Mouse (Mus musculus): ENCODE measurements at regions not wholly inside any gene's neighbourhood (a gene's known extent, or its start where the extent isn't known, plus 50 kb on each side); places are given as distances from the start of the nearest gene placed in this dataset.

GRCm38 (mm10) chr16:21358313-21358920, 64.5 kb upstream of the Vps8 start:
- no peak for TF ChIP-seq CTCF (IDR thresholded peaks at IDR 0.05; ENCODE audit: low read depth)
- TF ChIP-seq EP300 (IDR thresholded peaks at IDR 0.05; ENCODE audit: low read depth), result no peak
